Mouse (Mus musculus): ENCODE results near the gene Plekhg5. TPM values are rescaled to one million over a fixed set of nuclear protein-coding genes. Genes with fewer than 3 reads are reported as not detected.

The Plekhg5 gene
- polyA plus RNA-seq, 1 experiment from 2014 or later, result 8.4 TPM

- no peak overlapping the region for H3K4me2 ChIP-seq
- H3K36me3 ChIP-seq (ENCODE audit: poor library complexity, severe bottlenecking), result no peaks in the 10 kb centered on the region
- peaks cover 15% of the 10 kb centered on the region for H3K4me1 ChIP-seq
- ATAC-seq, result no peak
- H3K9me3 ChIP-seq (replicated peaks), result no peaks in the 10 kb centered on the region
- no peak overlapping the region for H3K9ac ChIP-seq
- no peak overlapping the region for H3K4me3 ChIP-seq
- H3K27ac ChIP-seq, result no peak overlapping the region
- 40% methylated on average over 4 of the region's 4 CpGs for WGBS
- H3K27me3 ChIP-seq, result peaks cover 71% of the 10 kb centered on the region
These were observed 88.5 kb downstream of the Plekhg5 start for GRCm38 (mm10) chr4:152160748-152161147.

DNA sequence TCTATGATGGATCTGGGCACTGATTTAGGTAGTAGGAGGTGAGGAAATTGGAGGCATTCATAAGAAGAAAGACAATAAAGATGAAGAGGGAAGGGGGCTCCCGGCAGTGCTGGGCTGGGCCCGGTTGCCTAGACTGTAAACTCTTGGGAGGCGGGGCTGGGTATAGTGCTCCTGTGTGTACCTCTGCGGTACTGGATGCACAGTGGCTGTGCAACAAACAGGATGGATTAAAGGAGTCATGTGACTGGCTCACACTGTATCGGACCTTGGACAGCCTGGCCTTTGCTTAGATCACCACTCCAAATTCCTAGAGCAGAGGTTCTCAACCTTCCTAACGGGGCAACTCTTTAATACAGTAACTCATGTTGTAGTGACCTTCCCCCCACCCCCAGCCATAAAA is 89.3 kb downstream of the Plekhg5 start:
- Histone ChIP-seq H3K4me2 (no peak overlapping the region), H3K27ac (no peak overlapping the region)

DNA sequence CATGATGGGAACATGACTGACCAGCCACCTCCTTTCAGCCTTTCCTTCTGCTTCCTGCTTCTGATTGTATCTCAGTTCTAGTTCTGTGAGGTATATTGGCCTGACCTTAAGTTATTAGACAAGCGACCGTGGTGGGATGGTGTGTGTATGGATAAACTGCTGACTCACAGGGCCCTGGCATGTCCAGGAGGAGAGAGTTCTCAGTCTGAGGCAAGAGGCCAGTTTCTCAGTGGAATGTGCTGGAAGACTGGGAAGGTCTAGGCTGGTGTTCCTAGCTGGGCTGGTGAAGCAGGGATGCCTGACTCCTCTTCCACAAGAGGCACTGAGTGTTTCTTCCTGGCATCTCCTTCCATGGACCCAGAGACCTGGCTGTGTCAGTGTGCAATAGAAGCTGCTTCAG is 90.5 kb downstream of the Plekhg5 start:
- Histone ChIP-seq H3K4me3 (no peak overlapping the region), H3K27me3 (peaks cover 60% of the 10 kb centered on the region), H3K4me1 (peaks cover 15% of the 10 kb centered on the region), H3K9me3 (replicated peaks) (no peaks in the 10 kb centered on the region), H3K36me3 (ENCODE audit: poor library complexity, severe bottlenecking) (no peaks in the 10 kb centered on the region), H3K9ac (no peak overlapping the region), H3K27ac (no peak overlapping the region), H3K4me2 (no peak overlapping the region)
- WGBS, result 97% methylated on average over 2 of the region's 2 CpGs
- ATAC-seq, result no peak

More for the DNA sequence above, 89.3 kb downstream of the Plekhg5 start:
- Histone ChIP-seq H3K4me1 (peaks cover 15% of the 10 kb centered on the region), H3K4me3 (no peak overlapping the region), H3K36me3 (ENCODE audit: poor library complexity, severe bottlenecking) (no peaks in the 10 kb centered on the region), H3K9me3 (replicated peaks) (no peaks in the 10 kb centered on the region), H3K27me3 (peaks cover 70% of the 10 kb centered on the region), H3K9ac (no peak overlapping the region)
- ATAC-seq, result no peak
- WGBS, result 72% methylated on average over 6 of the region's 6 CpGs

Other genes starting within 250 kb of the Plekhg5 start
- 138 and 150 TPM in 2 replicates for gene Camta1, start 210.6 kb upstream of the Plekhg5 start, polyA plus RNA-seq (2015; fragmentation: Nextera tagmentation; extraction: Ambion mirVana)
- gene Dnajc11, start 138.8 kb upstream of the Plekhg5 start, polyA plus RNA-seq (2015; fragmentation: Nextera tagmentation; extraction: Ambion mirVana), result 77.0 and 89.2 TPM in 2 replicates
- gene Thap3, start 83.5 kb upstream of the Plekhg5 start, polyA plus RNA-seq (2015; fragmentation: Nextera tagmentation; extraction: Ambion mirVana), result 39.6 and 40.6 TPM in 2 replicates
- 17.6 and 19.4 TPM in 2 replicates for gene Phf13, start 76.2 kb upstream of the Plekhg5 start, polyA plus RNA-seq (2015; fragmentation: Nextera tagmentation; extraction: Ambion mirVana)
- gene Klhl21, start 63.7 kb upstream of the Plekhg5 start, polyA plus RNA-seq (2015; fragmentation: Nextera tagmentation; extraction: Ambion mirVana), result 2.7 and 3.0 TPM in 2 replicates
- gene Zbtb48, start 44.8 kb upstream of the Plekhg5 start, polyA plus RNA-seq (2015; fragmentation: Nextera tagmentation; extraction: Ambion mirVana), result 18.5 and 25.2 TPM in 2 replicates
- 0.53 and 0.83 TPM in 2 replicates for gene Tas1r1, start 33.9 kb upstream of the Plekhg5 start, polyA plus RNA-seq (2015; fragmentation: Nextera tagmentation; extraction: Ambion mirVana)
- 22.5 and 25.8 TPM in 2 replicates for gene Nol9, start 33.2 kb upstream of the Plekhg5 start, polyA plus RNA-seq (2015; fragmentation: Nextera tagmentation; extraction: Ambion mirVana)
- 0.38 and 0.88 TPM in 2 replicates for gene Tnfrsf25, start 43.4 kb downstream of the Plekhg5 start, polyA plus RNA-seq (2015; fragmentation: Nextera tagmentation; extraction: Ambion mirVana)
- 0.10 and 0.13 TPM in 2 replicates for gene Espn, start 79.9 kb downstream of the Plekhg5 start, polyA plus RNA-seq (2015; fragmentation: Nextera tagmentation; extraction: Ambion mirVana)
- gene Hes2, start 86.4 kb downstream of the Plekhg5 start, polyA plus RNA-seq (2015; fragmentation: Nextera tagmentation; extraction: Ambion mirVana), result not detected in 2 replicates
- 126 and 135 TPM in 2 replicates for gene Acot7, start 105.6 kb downstream of the Plekhg5 start, polyA plus RNA-seq (2015; fragmentation: Nextera tagmentation; extraction: Ambion mirVana)
- gene Gpr153, start 201.7 kb downstream of the Plekhg5 start, polyA plus RNA-seq (2015; fragmentation: Nextera tagmentation; extraction: Ambion mirVana), result 2.2 and 3.2 TPM in 2 replicates
- gene Hes3, start 219.2 kb downstream of the Plekhg5 start, polyA plus RNA-seq (2015; fragmentation: Nextera tagmentation; extraction: Ambion mirVana), result not detected in 2 replicates
- 13.4 and 16.8 TPM in 2 replicates for gene Icmt, start 224.7 kb downstream of the Plekhg5 start, polyA plus RNA-seq (2015; fragmentation: Nextera tagmentation; extraction: Ambion mirVana)
- gene Rnf207, start 246.5 kb downstream of the Plekhg5 start, polyA plus RNA-seq (2015; fragmentation: Nextera tagmentation; extraction: Ambion mirVana), result 1.7 and 2.0 TPM in 2 replicates